Mouse (Mus musculus): ENCODE measurements around the gene Arhgef10l.

Arhgef10l gene

GRCm38 (mm10) chr4:140631276-140631849, 34.4 kb downstream of the Arhgef10l start:
- DNase-seq (ENCODE audit: low spot score in 2 of 2), result no peak

GRCm38 (mm10) chr4:140630651-140631241, 35.1 kb downstream of the Arhgef10l start:
- peak in 1 of 2 experiments; percentile 45 for DNase-seq (ENCODE audit: low spot score in 2 of 2)

GRCm38 (mm10) chr4:140630136-140630535, 35.7 kb downstream of the Arhgef10l start:
- DNase-seq (ENCODE audit: low spot score in 2 of 2), result no peak

GRCm38 (mm10) chr4:140628971-140629370, 36.8 kb downstream of the Arhgef10l start:
- no peak for DNase-seq (ENCODE audit: low spot score in 2 of 2)

GRCm38 (mm10) chr4:140628412-140628943, 37.3 kb downstream of the Arhgef10l start:
- no peak for DNase-seq (ENCODE audit: low spot score in 2 of 2)

GRCm38 (mm10) chr4:140625651-140626525, 39.9 kb downstream of the Arhgef10l start:
- no peak for DNase-seq (ENCODE audit: low spot score in 2 of 2)

GRCm38 (mm10) chr4:140624468-140625176, 41.2 kb downstream of the Arhgef10l start:
- peak in 1 of 2 experiments; percentile 46 for DNase-seq (ENCODE audit: low spot score in 2 of 2)

GRCm38 (mm10) chr4:140624087-140624467, 41.7 kb downstream of the Arhgef10l start:
- no peak for DNase-seq (ENCODE audit: low spot score in 2 of 2)

GRCm38 (mm10) chr4:140622819-140623218, 43.0 kb downstream of the Arhgef10l start:
- DNase-seq (ENCODE audit: low spot score in 2 of 2), result no peak

GRCm38 (mm10) chr4:140620496-140620895, 45.3 kb downstream of the Arhgef10l start:
- DNase-seq (ENCODE audit: low spot score in 2 of 2), result no peak

GRCm38 (mm10) chr4:140617391-140618385, 48.1 kb downstream of the Arhgef10l start:
- no peak for DNase-seq (ENCODE audit: low spot score in 2 of 2)

- no peak for DNase-seq (ENCODE audit: low spot score in 2 of 2)
These were observed 48.9 kb downstream of the Arhgef10l start for GRCm38 (mm10) chr4:140616894-140617293.

GRCm38 (mm10) chr4:140616196-140616595, 49.6 kb downstream of the Arhgef10l start:
- DNase-seq (ENCODE audit: low spot score in 2 of 2), result no peak

- DNase-seq (ENCODE audit: low spot score in 2 of 2), result no peak
These were observed 50.0 kb downstream of the Arhgef10l start for GRCm38 (mm10) chr4:140615771-140616170.

- DNase-seq (ENCODE audit: low spot score in 2 of 2), result no peak
These were observed 51.3 kb downstream of the Arhgef10l start for GRCm38 (mm10) chr4:140614553-140614952.

- no peak for DNase-seq (ENCODE audit: low spot score in 2 of 2)
These were observed 51.7 kb downstream of the Arhgef10l start for GRCm38 (mm10) chr4:140614145-140614544.

GRCm38 (mm10) chr4:140610841-140611609, 54.8 kb downstream of the Arhgef10l start:
- no peak for DNase-seq (ENCODE audit: low spot score in 2 of 2)

- no peak for DNase-seq (ENCODE audit: low spot score in 2 of 2)
These were observed 57.5 kb downstream of the Arhgef10l start for GRCm38 (mm10) chr4:140608228-140608720.

GRCm38 (mm10) chr4:140606779-140607178, 59.0 kb downstream of the Arhgef10l start:
- DNase-seq (ENCODE audit: low spot score in 2 of 2), result no peak

GRCm38 (mm10) chr4:140606197-140606596, 59.6 kb downstream of the Arhgef10l start:
- no peak for DNase-seq (ENCODE audit: low spot score in 2 of 2)

All from left cerebral cortex, adult 9 months (tissue).